Mouse (Mus musculus) midbrain, postnatal 0 days (tissue): Measurements from ENCODE around the gene Tgm5. TPM values are rescaled to one million over a fixed set of nuclear protein-coding genes. Genes with fewer than 3 reads are reported as not detected.
A peak's percentile ranks its signal among the peaks of the same experiment; 100 is the strongest.

Experiments
- ATAC-seq: fragments of 200-750 bp; cut with Nextera tagmentation; 2 replicates; pipeline ENCODE4 v1.8.0; 2017; ENCODE audit warnings: moderate number of reproducible peaks, mild to moderate bottlenecking, moderate TSS enrichment, moderate library complexity; ENCODE audit not compliant: low FRiP score
- DNase-seq: peaks from one replicate; pipeline ENCODE4 v3.0.0-alpha.2; 2015; ENCODE audit warnings: low spot score
- H3K27ac ChIP-seq: fragments of 300-500 bp; sonication (generic); 2 replicates; pipeline ENCODE4 v1.5.1; 2014; ENCODE audit warnings: low read depth, mild to moderate bottlenecking, low read length, mixed read lengths
- H3K27me3 ChIP-seq: fragments of 300-500 bp; sonication (generic); 2 replicates; pipeline ENCODE4 v1.6.1; 2014; ENCODE audit warnings: low read length, control low read depth, mixed read lengths; ENCODE audit not compliant: insufficient read depth
- H3K36me3 ChIP-seq: fragments of 300-500 bp; sonication (generic); 2 replicates; pipeline ENCODE4 v1.6.1; 2014; ENCODE audit warnings: low read length, control low read depth, mixed read lengths; ENCODE audit not compliant: insufficient read depth
- H3K4me1 ChIP-seq: fragments of 300-500 bp; sonication (generic); 2 replicates; pipeline ENCODE4 v1.6.1; 2014; ENCODE audit warnings: mild to moderate bottlenecking, control low read depth, antibody characterized with exemption, low read length, mixed read lengths; ENCODE audit not compliant: insufficient read depth
- H3K4me2 ChIP-seq: fragments of 300-500 bp; sonication (generic); 2 replicates; pipeline ENCODE4 v1.6.1; 2014; ENCODE audit warnings: low read depth, mild to moderate bottlenecking, low read length, mixed read lengths; ENCODE audit not compliant: poor library complexity, severe bottlenecking
- H3K4me3 ChIP-seq: fragments of 300-500 bp; sonication (generic); 2 replicates; pipeline ENCODE4 v1.5.1; 2014; ENCODE audit warnings: low read depth, mild to moderate bottlenecking, low read length, moderate library complexity
- H3K9ac ChIP-seq: fragments of 300-500 bp; sonication (generic); replicated peaks from 2 replicates; pipeline ENCODE4 v1.6.1; 2014; ENCODE audit warnings: mild to moderate bottlenecking, low read length, moderate library complexity, mixed read lengths; ENCODE audit not compliant: poor library complexity, severe bottlenecking
- H3K9me3 ChIP-seq: fragments of 300-500 bp; sonication (generic); 2 replicates; pipeline ENCODE4 v1.6.1; 2016; ENCODE audit warnings: low read length, control low read depth
- CTCF ChIP-seq: IDR thresholded peaks from 2 replicates; pipeline ENCODE4 v1.5.1; 2016; ENCODE audit warnings: antibody characterized with exemption, mild to moderate bottlenecking
- WGBS: fragments of 180-500 bp; shearing (Covaris S2); extraction: QIAGEN DNeasy Blood & Tissue Kit; methylation state at CpG from one replicate; pipeline ENCODE4 v1.1.7; 2014; 5-methylcytosine and 5-hydroxymethylcytosine counted together
- polyA plus RNA-seq: library from polyadenylated mRNA; unstranded; fragments of >200 nt; fragmentation: Nextera tagmentation; extraction: Ambion mirVana; gene quantifications from 2 replicates; pipeline ENCODE4 v1.2.1, GENCODE M21; 2015
- total RNA-seq: library from RNA; depleted of rRNA; stranded (reverse); fragments of >200 nt; gene quantifications from 2 replicates; pipeline ENCODE4 v1.2.3, GENCODE M21; 2014

Gene Tgm5
- total and polyA plus RNA-seq, 2 experiments from 2014 or later, result 0.11 to 0.44 TPM

GRCm38 (mm10) chr2:121009071-121009677 lies 76.5 kb downstream of the Tgm5 start:
- Histone ChIP-seq H3K4me2 (peak overlapping the region; percentile 79), H3K27me3 (no peaks in the 10 kb centered on the region), H3K9ac (peak overlapping the region; percentile 64; the same call in 1 of the 2 replicates), H3K4me1 (peaks cover 7% of the 10 kb centered on the region; the same call in 1 of the 2 replicates), H3K9me3 (no peaks in the 10 kb centered on the region), H3K36me3 (peaks cover 5% of the 10 kb centered on the region; the same call in 1 of the 2 replicates), H3K4me3 (peak overlapping the region; percentile 85), H3K27ac (no peak overlapping the region)
- 24% methylated on average over 5 of the region's 5 CpGs for WGBS
- TF ChIP-seq CTCF, result no peak
- DNase-seq (no peak), ATAC-seq (no peak)

DNA sequence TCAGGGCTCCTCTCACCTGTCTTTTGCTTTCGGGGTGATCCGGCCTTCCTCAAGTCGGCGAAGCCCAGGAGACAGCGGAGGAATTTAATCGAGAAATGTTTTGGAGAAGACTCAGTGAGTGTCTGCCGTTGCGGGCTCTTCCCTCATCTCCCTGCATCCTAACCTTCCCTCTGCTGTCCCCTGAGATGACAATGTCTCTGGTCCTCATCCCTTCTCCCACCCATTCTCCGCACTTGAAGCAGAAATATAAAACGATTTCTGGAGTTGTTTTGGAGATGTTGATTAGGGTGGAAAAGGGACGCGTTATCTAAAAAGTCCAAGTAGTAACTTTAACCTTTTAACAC lies 77.0 kb downstream of the Tgm5 start:
- Histone ChIP-seq H3K9ac (peak overlapping the region; percentile 64), H3K4me3 (peak overlapping the region; percentile 85), H3K4me1 (peaks cover 7% of the 10 kb centered on the region; the same call in 1 of the 2 replicates), H3K36me3 (peaks cover 5% of the 10 kb centered on the region; the same call in 1 of the 2 replicates), H3K9me3 (no peaks in the 10 kb centered on the region), H3K4me2 (peak overlapping the region; percentile 79), H3K27ac (peak overlapping the region; percentile 68), H3K27me3 (no peaks in the 10 kb centered on the region)
- no peak for TF ChIP-seq CTCF
- 1% methylated on average over 12 of the region's 12 CpGs for WGBS
- DNase-seq (no peak), ATAC-seq (peak; percentile 38)

DNA sequence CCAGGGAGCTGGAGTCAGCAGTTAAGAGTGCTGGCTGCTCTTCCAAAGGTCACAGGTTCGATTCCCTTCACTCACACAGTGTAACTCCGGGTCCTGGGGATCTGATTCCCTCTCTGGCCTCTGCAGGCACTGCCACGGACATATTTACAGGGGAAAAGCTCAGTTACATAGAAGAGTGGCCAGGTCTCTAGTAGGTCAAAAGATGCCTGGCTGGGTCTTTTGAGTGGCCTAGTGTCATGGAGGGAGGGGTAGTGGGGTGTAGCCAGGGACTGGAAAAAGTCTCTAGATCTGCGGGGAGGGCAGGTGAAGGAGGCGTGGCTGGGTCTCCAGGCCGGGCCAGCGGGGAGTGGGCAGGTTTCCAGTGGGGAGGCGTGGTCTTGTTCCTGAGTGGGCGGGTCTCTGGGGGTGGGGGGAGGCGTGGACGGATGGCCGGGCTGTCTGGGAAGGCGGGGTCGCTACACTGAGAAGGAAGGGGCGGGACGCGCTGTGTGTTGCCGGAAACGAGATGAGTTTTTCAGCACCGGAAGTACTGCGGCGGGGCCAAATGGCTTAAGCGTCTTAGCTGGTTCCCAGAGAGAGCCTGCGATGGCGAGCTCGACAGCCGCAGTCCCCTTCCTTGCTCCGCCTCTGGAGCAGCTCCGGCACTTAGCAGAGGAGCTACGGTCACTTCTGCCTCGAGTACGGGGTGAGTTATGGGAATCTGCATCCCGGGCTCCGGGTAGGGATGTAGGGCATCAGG lies 77.5 kb downstream of the Tgm5 start, which contains the start of gene Ccndbp1:
TSS of gene Ccndbp1 (plus strand) at position 479 of the 739 bp plus-strand sequence.
- ATAC-seq, result peak; percentile 95
- H3K4me2 ChIP-seq, result peak within 1 kb of the TSS; percentile 79
- peak; percentile 94 for DNase-seq
- H3K4me3 ChIP-seq, result peak within 1 kb of the TSS; percentile 85
- 2% methylated on average over 33 of the region's 34 CpGs for WGBS
- no peaks in the 10 kb centered on the region for H3K27me3 ChIP-seq
- peaks cover 5% of the 10 kb centered on the region; the same call in 1 of the 2 replicates for H3K36me3 ChIP-seq
- H3K9me3 ChIP-seq, result no peaks in the 10 kb centered on the region
- peak within 1 kb of the TSS; percentile 68 for H3K27ac ChIP-seq
- H3K4me1 ChIP-seq, result peaks cover 7% of the 10 kb centered on the region; the same call in 1 of the 2 replicates
- H3K9ac ChIP-seq, result peak within 1 kb of the TSS; percentile 64
- TF ChIP-seq CTCF, result no peak

GRCm38 (mm10) chr2:121006986-121007385 lies 78.7 kb downstream of the Tgm5 start:
- TF ChIP-seq CTCF, result no peak
- Histone ChIP-seq H3K9ac (no peak overlapping the region), H3K4me2 (no peak overlapping the region), H3K4me3 (no peak overlapping the region), H3K4me1 (peaks cover 7% of the 10 kb centered on the region; the same call in 1 of the 2 replicates), H3K27ac (no peak overlapping the region), H3K9me3 (no peaks in the 10 kb centered on the region), H3K36me3 (no peaks in the 10 kb centered on the region; the same call in 1 of the 2 replicates), H3K27me3 (no peaks in the 10 kb centered on the region)
- no peak for DNase-seq
- WGBS, result 88% methylated on average over 1 of the region's 1 CpGs
- no peak for ATAC-seq

DNA sequence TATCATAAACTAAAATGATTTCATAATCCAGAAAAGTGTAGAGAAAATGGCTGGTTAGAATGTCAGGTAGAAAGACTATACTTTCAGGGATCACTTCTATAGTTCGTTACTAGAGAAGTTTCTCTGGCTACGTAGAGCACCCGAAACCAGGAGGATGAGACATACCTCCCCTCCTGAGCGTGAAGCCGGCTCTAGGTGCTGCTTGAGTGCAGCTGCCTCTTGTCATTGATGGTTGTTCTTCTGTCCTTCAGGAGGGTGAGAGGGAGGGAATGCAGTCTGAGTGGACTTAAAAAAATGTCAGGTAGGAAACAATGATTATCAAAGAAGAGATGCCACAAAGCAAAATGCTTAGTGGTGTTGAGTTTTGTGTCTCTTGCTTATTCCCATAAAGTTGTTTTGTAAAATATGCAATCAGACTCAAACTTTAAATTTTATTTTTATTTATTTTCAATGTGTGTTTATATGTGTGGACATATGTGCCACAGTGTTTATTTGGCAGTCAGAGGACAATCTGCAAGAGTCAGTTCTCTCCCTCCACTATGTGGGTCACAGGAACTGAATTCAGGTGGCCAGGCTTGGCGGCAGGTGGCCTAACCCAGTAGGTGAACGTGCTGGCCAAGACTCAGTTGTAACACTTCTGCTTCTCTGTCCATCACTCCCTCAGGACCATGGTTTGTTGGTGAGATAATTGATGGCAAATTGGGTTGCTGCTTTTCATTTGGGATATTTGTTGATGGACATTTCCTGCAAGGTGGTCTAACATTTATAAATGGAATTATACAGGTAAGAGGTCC lies 81.4 kb downstream of the Tgm5 start:
- Histone ChIP-seq H3K36me3 (peaks cover 6% of the 10 kb centered on the region; the same call in 1 of the 2 replicates), H3K9me3 (no peaks in the 10 kb centered on the region), H3K9ac (no peak overlapping the region), H3K27ac (no peak overlapping the region), H3K4me1 (peaks cover 5% of the 10 kb centered on the region; the same call in 1 of the 2 replicates), H3K4me3 (no peak overlapping the region), H3K27me3 (no peaks in the 10 kb centered on the region), H3K4me2 (no peak overlapping the region)
- no peak for TF ChIP-seq CTCF
- DNase-seq, result no peak
- WGBS, result 82% methylated on average over 7 of the region's 7 CpGs
- no peak for ATAC-seq
